Mouse (Mus musculus): ENCODE measurements at regions not wholly inside any gene's neighbourhood (a gene's known extent, or its start where the extent isn't known, plus 50 kb on each side); places are given as distances from the start of the nearest gene placed in this dataset.

DNA sequence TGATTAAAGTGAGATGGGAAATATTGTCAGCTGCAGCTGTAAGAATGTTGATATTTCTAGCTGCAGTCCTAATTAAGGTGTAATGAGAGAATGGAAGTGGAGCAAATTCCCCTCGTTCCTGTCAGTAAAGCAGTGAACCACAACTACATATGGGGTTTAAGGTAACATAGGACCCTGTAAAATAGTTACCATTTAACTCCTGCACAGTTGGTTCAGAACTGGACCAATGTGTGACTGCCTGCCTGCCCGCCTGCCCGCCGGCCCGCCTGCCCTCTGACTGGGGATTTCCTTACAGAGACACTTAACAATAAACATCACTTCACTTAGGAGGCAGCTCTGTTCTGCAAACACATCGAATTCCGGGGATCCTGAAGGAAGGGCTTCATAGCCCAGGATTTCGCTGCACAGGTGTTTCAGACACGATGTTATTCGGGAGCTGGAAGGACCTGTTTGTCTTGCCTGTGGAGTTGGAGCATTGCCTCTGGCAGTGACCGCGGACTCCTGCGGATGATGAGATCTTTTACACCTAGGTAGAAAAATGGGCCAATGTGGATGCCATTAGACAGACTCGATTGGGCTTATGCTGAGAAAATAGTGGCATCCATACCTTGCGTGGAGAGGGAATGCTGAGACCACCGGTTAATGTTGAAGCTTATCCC is 670.7 kb upstream of the Zeb2 start:
- ChIA-PET POLR2A (no interaction called here), CTCF (no interaction called here)

GRCm38 (mm10) chr2:45786787-45787186 is 669.6 kb upstream of the Zeb2 start:
- CTCF ChIA-PET, result no interaction called here
- POLR2A ChIA-PET, result interaction anchor here in 2 of 4 experiments (0.6 to 0.7 kb wide), 3 partner anchors 16 to 1647 kb away, joined by 3 to 6 read pairs (median 4); no protein-coding TSS in a partner anchor

DNA sequence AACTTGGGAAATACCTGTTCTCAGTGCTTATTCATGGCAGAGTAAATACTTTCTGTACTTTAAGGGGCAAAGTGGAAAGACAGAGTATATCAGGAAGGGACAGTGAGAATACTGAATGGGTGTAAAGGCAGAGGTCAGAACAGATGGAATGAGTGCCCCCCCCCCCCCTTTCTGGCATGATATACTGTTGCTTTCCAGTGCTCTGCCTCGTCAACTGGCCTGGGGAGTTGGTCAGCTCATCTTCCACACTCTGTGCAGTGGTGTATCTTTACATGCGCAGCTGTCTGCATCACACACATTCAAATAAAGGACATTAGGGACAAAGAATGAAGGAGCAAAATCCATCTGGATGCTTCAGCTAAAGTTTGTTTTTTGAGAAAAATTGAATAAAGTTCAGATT is 668.5 kb upstream of the Zeb2 start:
- POLR2A ChIA-PET, result no interaction called here

GRCm38 (mm10) chr2:45783634-45784412 is 666.6 kb upstream of the Zeb2 start:
- ChIA-PET CTCF (no interaction called here), POLR2A (no interaction called here)

More for the DNA sequence above, 668.5 kb upstream of the Zeb2 start:
- CTCF ChIA-PET, result no interaction called here

DNA sequence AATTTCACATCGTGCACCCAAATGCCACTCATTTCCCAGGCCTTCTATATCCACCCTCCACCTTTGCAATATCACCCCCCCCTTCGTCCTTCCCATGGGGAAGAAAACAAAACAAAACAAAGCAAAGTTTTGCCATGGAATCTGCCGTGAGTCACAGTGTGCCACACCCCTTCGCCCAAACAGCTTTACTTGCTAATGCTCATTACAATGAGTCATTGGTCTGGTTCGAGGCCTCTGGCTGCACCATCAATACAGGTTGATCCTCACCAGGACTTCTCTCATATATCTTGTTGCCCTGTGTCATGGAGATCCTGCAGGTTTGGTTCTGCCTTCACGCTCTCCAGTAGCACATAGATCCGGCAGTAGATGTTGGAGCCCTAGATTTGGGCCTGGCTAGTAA is 660.3 kb upstream of the Zeb2 start:
- ChIA-PET CTCF (interaction anchor here in 1 of 4 experiments (0.5 kb wide), 1 partner anchor 735 kb away, joined by 3 read pairs; no protein-coding TSS in a partner anchor), POLR2A (no interaction called here)

DNA sequence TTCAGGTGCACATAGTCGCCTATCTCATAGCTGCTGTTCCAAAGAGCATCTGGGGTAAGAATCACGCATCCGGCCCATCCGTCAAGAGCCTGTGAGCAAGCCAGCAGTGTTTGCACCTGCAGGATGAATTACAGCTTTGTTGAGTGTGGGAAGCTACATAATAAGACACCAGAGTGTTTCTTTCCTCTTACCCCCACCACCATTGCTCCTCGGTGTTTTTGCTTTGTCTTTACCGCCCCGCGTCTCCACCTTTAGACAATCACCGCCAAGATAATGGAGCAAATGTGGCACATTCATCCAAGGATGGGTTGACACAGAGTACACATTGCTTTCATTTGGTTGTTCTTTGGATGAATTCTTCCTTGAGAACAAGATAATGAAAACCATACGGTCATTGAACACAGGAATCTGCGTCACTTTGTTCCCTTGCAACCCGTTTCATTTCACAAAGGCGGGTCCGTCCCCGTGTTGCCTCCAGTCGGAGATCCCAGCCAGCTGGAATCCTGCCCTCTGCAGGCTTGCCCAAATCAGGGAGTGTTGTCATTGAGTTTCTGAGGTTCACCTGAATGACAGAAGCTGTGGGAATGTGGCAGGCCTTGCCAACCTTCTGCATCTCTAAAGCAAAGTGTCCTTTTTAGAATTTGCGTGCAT is 659.4 kb upstream of the Zeb2 start:
- ChIA-PET CTCF (no interaction called here), POLR2A (no interaction called here)

GRCm38 (mm10) chr2:45775691-45776090 is 658.5 kb upstream of the Zeb2 start:
- ChIA-PET CTCF (no interaction called here), POLR2A (no interaction called here)

DNA sequence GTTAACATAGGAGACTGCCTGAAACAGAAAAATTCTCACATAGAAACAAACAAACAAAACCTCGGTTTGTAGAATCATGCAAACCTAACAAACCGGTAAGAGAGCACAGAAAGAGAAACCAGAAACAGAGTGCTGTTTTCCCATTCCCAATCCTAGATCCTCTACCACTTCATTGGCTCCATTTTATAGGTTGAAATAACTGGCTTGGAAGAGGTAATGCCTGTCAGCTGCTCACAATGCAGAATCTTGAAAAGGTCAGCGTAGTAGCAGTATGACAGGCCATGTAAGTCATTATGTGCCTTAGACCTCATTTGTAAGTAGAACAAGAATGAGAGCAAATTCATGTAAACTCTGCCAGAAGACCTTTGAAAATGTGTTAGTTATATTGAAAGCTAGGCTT is 657.2 kb upstream of the Zeb2 start:
- ChIA-PET CTCF (interaction anchor here in 1 of 4 experiments (0.6 kb wide), 1 partner anchor 187 kb away, joined by 7 read pairs; no protein-coding TSS in a partner anchor), POLR2A (interaction anchor here in 1 of 4 experiments (0.6 kb wide), 1 partner anchor 113 kb away, joined by 3 read pairs; no protein-coding TSS in a partner anchor)

- ChIA-PET POLR2A (no interaction called here), CTCF (no interaction called here)
Observed at GRCm38 (mm10) chr2:45757176-45757575, 640.0 kb upstream of the Zeb2 start.

- ChIA-PET CTCF (no interaction called here), POLR2A (no interaction called here)
Observed at GRCm38 (mm10) chr2:45756395-45756794, 639.2 kb upstream of the Zeb2 start.

DNA sequence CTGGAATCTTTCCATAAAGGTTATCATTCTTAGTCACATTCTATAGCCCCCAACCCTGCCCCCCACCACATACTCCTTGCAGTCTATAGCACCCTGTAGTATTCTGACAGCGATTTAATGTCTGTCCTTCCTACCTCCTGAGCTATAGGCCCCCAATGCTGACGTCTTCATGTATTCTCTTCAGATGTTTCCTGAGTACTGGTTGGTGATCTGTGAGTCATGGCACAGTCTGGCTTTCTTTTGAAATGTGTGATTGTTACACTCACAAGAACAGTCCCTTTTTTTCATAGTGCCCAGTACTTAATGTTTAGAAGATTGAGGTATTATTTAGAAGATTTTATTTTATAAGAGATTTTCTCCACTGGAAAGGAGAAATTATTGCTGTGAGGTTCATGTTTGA is 634.6 kb upstream of the Zeb2 start:
- POLR2A ChIA-PET, result no interaction called here
- CTCF ChIA-PET, result no interaction called here

- ChIA-PET POLR2A (no interaction called here), CTCF (no interaction called here)
Observed at GRCm38 (mm10) chr2:45749379-45749778, 632.2 kb upstream of the Zeb2 start.

DNA sequence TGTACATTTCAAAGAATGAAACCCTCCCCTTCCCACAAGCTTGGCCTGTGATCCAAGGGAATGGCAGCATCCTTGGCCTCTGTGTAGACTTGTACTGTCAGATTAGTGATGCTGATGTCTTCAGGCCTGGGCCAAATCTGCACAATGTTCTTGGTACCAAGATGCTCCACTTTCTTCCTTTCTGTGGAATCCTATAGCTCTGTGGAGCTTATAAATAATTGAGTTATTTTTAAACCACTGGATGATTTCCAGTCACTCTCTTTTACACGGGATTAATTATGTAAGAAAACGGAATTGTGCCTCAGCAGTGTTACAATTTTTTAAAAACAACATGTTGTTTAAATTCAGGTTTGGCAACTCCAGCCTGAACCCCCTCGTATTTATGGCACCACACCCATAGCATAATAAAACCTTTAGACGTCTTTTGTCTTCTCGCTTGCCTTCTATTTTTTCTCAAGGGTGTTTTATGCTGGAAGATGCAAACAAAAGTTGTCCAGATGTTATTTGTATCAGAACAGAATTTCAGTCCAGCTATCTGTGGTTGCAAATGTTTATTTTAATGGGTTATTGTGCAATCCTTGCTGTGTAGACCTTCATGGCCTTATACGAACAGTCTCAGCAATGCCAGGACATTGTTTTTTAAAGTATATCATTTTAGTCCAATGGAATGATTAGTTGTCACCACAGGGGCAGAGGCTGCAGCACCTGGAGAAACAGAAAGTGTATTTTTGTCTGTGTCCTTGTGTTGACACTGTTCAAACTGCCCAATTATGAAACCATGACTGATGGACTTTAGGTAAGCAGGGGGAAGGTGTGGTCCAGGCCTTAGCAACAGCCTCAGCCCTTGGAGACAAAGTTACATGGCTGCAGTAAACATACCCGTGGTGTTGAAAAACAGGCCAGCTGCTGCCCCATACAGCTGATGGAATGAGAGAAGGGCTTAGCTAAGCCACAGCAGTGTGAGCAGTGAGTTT is 630.4 kb upstream of the Zeb2 start:
- ChIA-PET POLR2A (no interaction called here), CTCF (no interaction called here)

DNA sequence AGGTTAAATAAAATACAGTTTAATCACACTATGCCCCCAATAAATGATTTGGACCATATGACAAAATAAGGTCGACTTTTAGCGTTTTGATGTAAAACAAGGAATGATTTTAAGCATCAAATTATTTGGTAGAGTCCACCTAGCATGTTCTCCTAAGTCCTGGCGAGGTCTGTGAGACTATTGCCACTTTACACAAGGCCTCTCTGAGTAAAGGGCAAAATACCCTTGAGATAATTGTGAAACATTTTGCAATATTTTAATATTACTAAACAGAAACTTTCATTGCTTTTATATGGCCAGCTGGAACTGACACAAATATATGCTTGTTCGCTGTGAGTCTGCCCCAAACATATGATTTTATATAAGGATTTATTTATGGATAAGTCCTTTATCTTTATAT is 629.4 kb upstream of the Zeb2 start:
- ChIA-PET POLR2A (no interaction called here), CTCF (no interaction called here)

DNA sequence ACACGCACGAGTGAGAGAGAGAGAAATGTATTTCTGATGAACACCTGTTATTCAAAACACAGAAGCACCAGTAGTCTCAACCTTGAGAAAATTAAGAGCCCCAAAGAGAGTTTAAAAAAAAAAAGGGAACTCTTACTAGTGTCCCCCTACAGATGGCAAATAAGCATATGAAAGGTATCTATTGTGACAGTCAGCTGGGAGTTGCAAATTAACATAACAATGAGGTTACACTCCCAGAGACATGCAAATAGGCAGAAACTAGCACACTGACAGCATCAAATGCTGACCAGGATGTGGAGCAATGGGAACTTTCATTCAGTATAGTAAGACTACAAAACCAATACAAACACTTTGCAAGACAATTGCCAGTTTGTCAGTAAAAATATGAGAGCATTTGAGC is 619.1 kb upstream of the Zeb2 start:
- CTCF ChIA-PET, result no interaction called here
- POLR2A ChIA-PET, result no interaction called here

DNA sequence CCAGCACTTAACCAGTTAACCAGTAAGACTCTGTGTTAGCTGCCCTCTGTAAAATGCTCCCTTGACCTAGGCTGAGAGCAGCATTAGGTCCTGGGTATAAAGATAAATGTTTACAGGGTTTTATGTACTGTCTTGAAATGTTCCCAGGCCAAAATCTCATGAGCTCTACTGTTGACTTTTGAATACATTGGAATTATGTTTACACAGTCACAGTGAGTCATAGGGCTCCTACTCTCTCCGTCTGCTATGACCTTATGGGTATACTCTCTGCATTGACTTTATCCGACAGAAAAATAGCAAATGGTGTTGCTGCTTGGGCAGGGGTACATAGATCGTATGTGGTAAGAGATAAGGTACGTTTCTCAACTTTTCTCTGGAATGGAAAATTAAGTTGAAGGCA is 596.8 kb upstream of the Zeb2 start:
- CTCF ChIA-PET, result no interaction called here
- POLR2A ChIA-PET, result no interaction called here

GRCm38 (mm10) chr2:45707026-45707425 is 589.8 kb upstream of the Zeb2 start:
- CTCF ChIA-PET, result no interaction called here
- POLR2A ChIA-PET, result no interaction called here

DNA sequence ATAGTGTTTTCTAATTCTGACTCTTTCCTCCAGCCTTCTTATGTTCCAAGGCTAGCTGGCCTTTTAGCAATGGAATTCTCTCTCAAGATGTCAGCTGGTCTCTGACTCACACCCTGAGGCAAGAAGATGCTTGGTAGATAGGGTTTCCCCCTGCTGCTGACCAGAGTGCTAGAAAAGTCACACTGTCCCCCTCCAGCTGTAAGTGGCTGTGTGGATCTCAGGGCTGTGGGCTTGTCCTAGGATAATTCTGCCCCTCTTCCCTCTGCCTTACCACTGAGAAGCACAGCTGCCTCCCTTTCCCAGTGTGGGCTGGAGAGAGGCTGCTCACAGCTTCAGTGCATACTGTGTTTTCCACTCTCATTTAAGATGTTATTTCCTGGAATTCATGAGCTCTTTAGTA is 585.3 kb upstream of the Zeb2 start:
- POLR2A ChIA-PET, result no interaction called here
- CTCF ChIA-PET, result no interaction called here

GRCm38 (mm10) chr2:45700578-45700977 is 583.4 kb upstream of the Zeb2 start:
- POLR2A ChIA-PET, result no interaction called here
- CTCF ChIA-PET, result no interaction called here

Measured in embryonic stem cell, embryonic (primary cell).